Mouse (Mus musculus) heart, postnatal 14 days (tissue): ENCODE measurements around the gene Ccdc169. TPM values are rescaled to one million over a fixed set of nuclear protein-coding genes. Genes with fewer than 3 reads are reported as not detected.
"Not testable (repeated sequence)": the region's sequence is repeated elsewhere in the genome, so short reads cannot be mapped to it uniquely, and the experiment has no call there.

Source experiments
- DNase-seq, 2 experiments: peaks; one replicate each; pipeline ENCODE4 v3.0.0; 2021 to 2022
- intact Hi-C: fragments of 180-260 bp; cut with DNase I; formaldehyde crosslinking; loops from one replicate; pipeline ENCODE4 v1.15.1; 2025
- microRNA-seq, 2 experiments: library from miRNA; unstranded; fragments of <30 nt; microRNA quantifications; one replicate each; pipeline ENCODE4 v1.2.0; 2021 to 2022
- total RNA-seq, 2 experiments: library from RNA; stranded (reverse); gene quantifications; 2 replicates each; pipeline ENCODE4 v1.2.3; 2021

Gene Ccdc169
- total RNA-seq, 2 experiments from 2014 or later, result 0.10 TPM; not detected in 1

DNA sequence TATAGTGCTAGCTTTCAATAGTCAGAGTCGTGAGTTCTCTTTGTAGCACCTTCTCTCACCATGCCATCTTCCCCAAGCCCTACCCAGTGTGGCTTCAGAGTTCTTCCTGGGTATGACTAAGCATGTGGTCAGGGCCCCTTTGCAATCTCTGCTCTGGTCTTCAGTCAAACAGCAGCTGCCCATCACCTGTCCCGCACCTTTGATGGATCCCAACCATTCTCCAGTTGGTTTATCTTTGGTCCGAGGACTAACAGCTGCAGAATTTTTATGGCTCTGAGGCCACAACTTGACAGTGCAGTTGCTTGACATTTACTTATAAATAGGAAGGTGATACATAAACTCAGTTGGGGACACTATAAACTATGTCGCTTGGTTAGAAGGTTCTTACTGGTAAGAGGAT lies 54.5 kb downstream of the Ccdc169 start:
- DNase-seq, result no peak
- intact Hi-C loops, result no loop called here

- intact Hi-C loops, result no loop called here
These were observed 56.2 kb downstream of the Ccdc169 start for GRCm38 (mm10) chr3:55193351-55193750.

DNA sequence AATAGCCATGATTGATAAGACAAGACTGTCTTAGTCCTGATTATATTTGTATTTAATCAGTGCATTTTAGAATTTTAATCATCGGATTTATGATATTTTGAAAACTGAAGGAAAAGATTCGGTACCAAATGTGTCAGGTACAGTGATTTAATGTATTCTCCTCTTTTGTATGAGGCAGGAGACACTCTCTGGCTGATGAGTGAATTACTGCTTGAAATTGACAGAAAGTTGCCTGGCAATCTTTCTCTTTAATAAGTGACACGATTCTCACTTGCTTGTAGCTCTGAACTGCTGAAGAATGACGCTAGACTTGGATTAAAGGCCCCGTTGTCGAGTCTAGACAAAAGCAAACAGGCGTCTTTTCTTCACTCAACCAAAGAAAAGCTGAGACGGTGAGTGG lies 57.7 kb downstream of the Ccdc169 start:
- intact Hi-C loops, result no loop called here
- DNase-seq, result no peak

More at GRCm38 (mm10) chr3:55193351-55193750, 56.2 kb downstream of the Ccdc169 start:
- no peak for DNase-seq

DNA sequence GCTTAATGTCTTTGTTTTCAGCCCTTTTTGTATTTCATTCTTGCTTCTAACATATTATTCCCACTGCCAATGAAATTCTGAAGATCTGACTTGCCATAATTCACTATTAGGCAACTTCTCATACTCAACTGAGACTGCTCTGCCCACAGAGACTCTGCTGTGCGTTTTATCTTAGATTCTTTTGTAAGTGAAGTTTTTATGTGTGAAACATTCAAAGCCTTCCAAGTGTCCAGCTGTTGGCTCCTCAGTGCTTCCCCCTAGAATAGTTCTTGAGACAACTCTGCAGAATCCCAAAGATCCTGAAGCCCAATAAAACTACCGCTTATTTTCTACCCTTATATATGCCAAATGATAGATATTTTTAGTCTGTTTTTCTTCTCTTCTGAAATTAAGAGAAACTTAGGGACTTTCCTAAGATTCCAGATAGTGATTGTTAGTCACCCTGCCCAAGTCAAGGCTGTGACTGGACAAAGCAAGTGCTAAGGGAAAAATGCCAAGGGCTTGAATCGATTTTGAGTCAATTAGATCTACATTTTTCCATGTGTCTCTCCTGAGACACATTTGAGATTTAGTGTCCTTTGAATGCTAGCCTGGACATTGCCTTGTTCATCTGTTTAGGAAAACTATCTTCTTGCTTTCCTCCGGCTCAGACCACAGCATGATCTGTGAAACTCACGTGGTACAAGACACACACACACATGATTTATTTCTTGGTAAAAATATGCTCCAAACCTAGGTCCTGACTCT lies 58.6 kb downstream of the Ccdc169 start:
- intact Hi-C loops, result no loop called here
- DNase-seq, result peak; percentile 13 to 26

GRCm38 (mm10) chr3:55196328-55196710 lies 59.2 kb downstream of the Ccdc169 start:
- intact Hi-C loops, result no loop called here

DNA sequence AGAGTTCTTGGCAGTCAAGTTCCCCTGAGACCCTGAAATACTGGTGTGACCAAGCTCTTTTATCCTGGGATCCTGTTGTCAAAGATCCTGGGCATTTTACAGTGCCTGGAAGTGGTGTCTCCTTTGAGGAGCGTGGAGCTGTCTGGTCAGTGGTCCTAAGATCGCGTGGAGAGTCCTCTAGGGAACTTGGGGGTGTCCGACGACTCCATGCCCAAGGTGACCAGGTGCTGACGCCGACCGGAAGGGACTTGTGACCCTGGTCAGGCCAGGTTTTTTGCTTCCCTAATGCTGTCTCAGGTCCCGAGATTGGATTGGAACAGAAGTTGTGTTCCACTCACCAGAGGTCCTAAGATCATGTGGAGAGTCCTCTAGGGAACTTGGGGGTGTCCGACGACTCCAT lies 66.5 kb downstream of the Ccdc169 start:
- intact Hi-C loops, DNase-seq: not testable (repeated sequence)

More at GRCm38 (mm10) chr3:55196328-55196710, 59.2 kb downstream of the Ccdc169 start:
- no peak for DNase-seq

- intact Hi-C loops, result no loop called here
- DNase-seq, result no peak
These were observed 69.3 kb downstream of the Ccdc169 start for GRCm38 (mm10) chr3:55206413-55206812.

GRCm38 (mm10) chr3:55207665-55208064 lies 70.5 kb downstream of the Ccdc169 start:
- no peak for DNase-seq

DNA sequence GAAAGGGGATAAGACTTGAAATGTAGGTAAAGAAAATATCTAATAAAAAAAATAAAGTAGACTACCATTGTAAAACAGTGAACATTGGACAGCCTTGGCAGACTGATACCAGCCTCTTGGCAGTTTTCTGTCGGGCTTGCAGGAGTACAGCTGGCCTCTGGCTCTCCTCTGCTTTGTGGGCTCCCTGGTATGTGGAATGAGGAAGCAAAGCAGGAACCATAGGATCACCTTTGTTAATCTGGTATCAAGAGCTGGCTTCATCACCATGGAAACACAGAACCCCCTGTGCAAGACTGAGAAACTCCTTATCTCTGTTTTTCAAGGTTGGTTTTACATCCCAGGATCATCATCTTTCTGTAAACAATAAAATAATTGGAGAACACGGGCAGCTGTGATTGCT lies 75.1 kb downstream of the Ccdc169 start:
- intact Hi-C loops, result no loop called here

More at GRCm38 (mm10) chr3:55207665-55208064, 70.5 kb downstream of the Ccdc169 start:
- intact Hi-C loops, result no loop called here

DNA sequence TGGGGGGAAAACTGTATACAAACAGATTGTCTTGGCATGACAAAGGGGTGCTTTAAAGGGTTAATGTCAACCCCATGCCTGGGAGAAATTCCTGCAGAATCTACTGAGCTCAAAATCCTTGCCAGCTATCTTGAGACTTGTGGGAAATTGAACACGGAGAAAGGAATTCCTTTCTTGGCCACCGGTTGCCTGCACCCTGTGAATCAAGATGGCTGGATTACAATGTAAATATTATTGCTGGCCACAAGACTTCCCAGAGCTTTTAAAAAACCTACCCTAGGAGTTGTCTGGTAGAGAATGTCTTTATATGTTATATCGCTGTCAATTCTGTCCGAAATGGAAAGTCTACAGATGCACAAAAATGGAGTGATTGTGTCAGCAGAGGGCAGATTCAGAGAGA lies 76.6 kb downstream of the Ccdc169 start:
- intact Hi-C loops, result no loop called here
- no peak for DNase-seq

More for the DNA sequence above, 75.1 kb downstream of the Ccdc169 start:
- DNase-seq, result no peak

DNA sequence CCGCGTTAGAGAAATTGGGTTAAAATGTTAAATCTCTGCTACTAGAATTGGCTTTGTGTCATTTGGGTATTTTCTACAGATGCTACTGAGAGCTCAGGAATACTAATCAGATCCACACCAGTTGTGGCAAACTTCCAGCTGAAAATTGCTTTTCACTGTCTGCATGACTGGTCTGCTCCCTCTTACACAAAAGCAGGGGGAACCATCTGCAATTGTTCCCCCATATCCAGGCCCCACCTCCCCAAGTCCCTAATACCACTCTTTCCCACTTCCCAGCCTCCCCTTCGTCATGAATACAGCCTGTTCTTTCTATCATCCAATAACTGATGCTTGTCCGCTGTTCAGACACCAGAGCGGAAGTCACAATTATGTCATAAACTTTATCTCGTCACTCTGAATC lies 77.3 kb downstream of the Ccdc169 start:
- intact Hi-C loops, result no loop called here

DNA sequence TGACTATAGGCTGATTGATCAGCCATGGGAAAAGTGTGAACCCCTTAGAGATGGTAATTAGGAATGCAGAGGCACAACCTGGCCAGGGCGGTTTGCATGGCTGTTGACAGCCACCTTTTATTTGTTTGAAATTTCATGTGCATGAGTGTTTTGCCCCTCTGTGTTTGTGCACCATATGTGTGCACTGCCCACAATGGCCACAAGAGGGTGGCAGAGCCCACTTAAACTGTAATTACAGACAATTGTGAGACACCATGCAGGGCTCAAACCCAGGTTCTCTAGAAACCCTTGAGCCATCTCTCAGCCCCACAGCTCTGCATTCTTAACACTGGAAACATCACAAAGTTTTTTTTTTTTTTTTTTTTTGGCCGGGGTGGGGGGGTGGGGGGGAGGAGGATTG lies 85.4 kb downstream of the Ccdc169 start:
- intact Hi-C loops, result no loop called here
- DNase-seq, result no peak

More for the DNA sequence above, 77.3 kb downstream of the Ccdc169 start:
- no peak for DNase-seq

Small RNA genes within 50 kb of the gene (microRNA-seq; reads per million reads assigned to microRNA genes)
- 0 reads per million in 2 experiments for gene Gm22029

Other genes starting within 250 kb of the Ccdc169 start
- gene Sertm1, start 221.5 kb upstream of the Ccdc169 start, total RNA-seq, result under 1 TPM; 0.12 to 0.19 TPM
- under 1 TPM; 0.26 to 0.37 TPM for gene Ccna1, start 81.8 kb upstream of the Ccdc169 start, total RNA-seq
- 10 to 100 TPM; 32.5 to 35.6 TPM for gene Spg20, start 25.2 kb upstream of the Ccdc169 start, total RNA-seq
- not detected for gene Sohlh2, start 44.7 kb downstream of the Ccdc169 start, total RNA-seq
- 1 to 10 TPM; 7.4 to 7.5 TPM for gene Dclk1, start 105.0 kb downstream of the Ccdc169 start, total RNA-seq